Mouse (Mus musculus) myocyte (in vitro differentiated cells): Measurements from ENCODE around the gene Deaf1.

Experiments used
- CEBPB ChIP-seq: IDR thresholded peaks from 2 replicates; pipeline ENCODE4 v1.6.1; 2011; ENCODE audit warnings: mild to moderate bottlenecking, moderate library complexity; ENCODE audit not compliant: poor library complexity, insufficient read depth, severe bottlenecking
- E2F4 ChIP-seq: IDR thresholded peaks from one replicate; pipeline ENCODE4 v1.6.1; 2011; ENCODE audit warnings: mild to moderate bottlenecking, control low read depth, moderate library complexity; ENCODE audit not compliant: insufficient read depth
- MAX ChIP-seq: IDR thresholded peaks from one replicate; pipeline ENCODE4 v1.6.1; 2011; ENCODE audit warnings: low read depth, mild to moderate bottlenecking, control low read depth
- MYOD1 ChIP-seq, 3 experiments: IDR thresholded peaks; one replicate each; pipeline ENCODE4 v1.6.1; 2011; ENCODE audit warnings: control low read depth in 2 of 3, low read depth in 2 of 3, mild to moderate bottlenecking in 2 of 3, moderate library complexity in 1 of 3; ENCODE audit not compliant: insufficient read length in 2 of 3, control insufficient read depth in 1 of 3
- MYOG ChIP-seq, 3 experiments: IDR thresholded peaks; one replicate each; pipeline ENCODE4 v1.6.1; 2011; ENCODE audit warnings: control low read depth in 2 of 3, low read depth in 2 of 3, mild to moderate bottlenecking in 2 of 3; ENCODE audit not compliant: insufficient read length in 2 of 3, control insufficient read depth in 1 of 3, insufficient read depth in 1 of 3
- POLR2A ChIP-seq: IDR thresholded peaks from one replicate; pipeline ENCODE4 v1.6.1; 2011; ENCODE audit warnings: low read depth, mild to moderate bottlenecking, control low read depth, moderate library complexity; ENCODE audit not compliant: insufficient read length
- POLR2AphosphoS2 ChIP-seq: IDR thresholded peaks from one replicate; pipeline ENCODE4 v1.6.1; 2011; ENCODE audit warnings: low read depth, control low read depth; ENCODE audit not compliant: insufficient read length
- SRF ChIP-seq: IDR thresholded peaks from one replicate; pipeline ENCODE4 v1.6.1; 2011; ENCODE audit warnings: low read depth; ENCODE audit not compliant: control insufficient read depth, insufficient read length
- TCF3 ChIP-seq: IDR thresholded peaks from one replicate; pipeline ENCODE4 v1.6.1; 2011; ENCODE audit warnings: low read depth, control low read depth; ENCODE audit not compliant: insufficient read length
- USF1 ChIP-seq: IDR thresholded peaks from one replicate; pipeline ENCODE4 v1.6.1; 2011; ENCODE audit warnings: low read depth, mild to moderate bottlenecking, control low read depth, moderate library complexity

- no peak for TF ChIP-seq POLR2A
- TF ChIP-seq MAX: no peak
- no peak for TF ChIP-seq CEBPB
- peak in 2 of 3 experiments; percentile 38 to 45 for TF ChIP-seq MYOD1 (IDR thresholded peaks at IDR 0.05; ENCODE audit: control insufficient read depth in 1 of 3, insufficient read length in 2 of 3, low read depth in 2 of 3)
- no peak for TF ChIP-seq POLR2AphosphoS2
- peak in 1 of 3 experiments; percentile 54 for TF ChIP-seq MYOG (IDR thresholded peaks at IDR 0.05; ENCODE audit: control insufficient read depth in 1 of 3, insufficient read depth in 1 of 3, insufficient read length in 2 of 3, low read depth in 2 of 3)
- TF ChIP-seq SRF: no peak
- no peak for TF ChIP-seq USF1
- TF ChIP-seq TCF3: no peak
- no peak for TF ChIP-seq E2F4
Measured at GRCm38 (mm10) chr7:141278766-141279590, 48.5 kb downstream of the Deaf1 start, which contains the start of gene Sct.
